Mouse (Mus musculus): ENCODE measurements around the gene Hspa4. TPM values are rescaled to one million over a fixed set of nuclear protein-coding genes. Genes with fewer than 3 reads are reported as not detected.
"Not testable (repeated sequence)": the region's sequence is repeated elsewhere in the genome, so short reads cannot be mapped to it uniquely, and the experiment has no call there.

Hspa4 gene
- 114 and 126 TPM in 2 replicates for total RNA-seq (2014; fragmentation: Nextera tagmentation)
- total RNA-seq (2017) = 598 and 714 TPM in 2 replicates

GRCm38 (mm10) chr11:53300330-53301166, at the start of gene Hspa4:
Gene Hspa4 (minus strand): TSS chr11:53300457.
- ATAC-seq (replicated peaks; ENCODE audit: low FRiP score, low TSS enrichment, poor library complexity, severe bottlenecking) = peak; percentile 96

- ATAC-seq (replicated peaks; ENCODE audit: low FRiP score, low TSS enrichment, poor library complexity, severe bottlenecking) = no peak
Observed at GRCm38 (mm10) chr11:53345738-53346137, 45.5 kb upstream of the Hspa4 start.

- ATAC-seq (replicated peaks; ENCODE audit: low FRiP score, low TSS enrichment, poor library complexity, severe bottlenecking) = peak; percentile 54
Observed at GRCm38 (mm10) chr11:53345328-53345727, 45.1 kb upstream of the Hspa4 start.

GRCm38 (mm10) chr11:53342711-53343110, 42.5 kb upstream of the Hspa4 start:
- no peak for ATAC-seq (replicated peaks; ENCODE audit: low FRiP score, low TSS enrichment, poor library complexity, severe bottlenecking)

- not testable (repeated sequence) for ATAC-seq (replicated peaks; ENCODE audit: low FRiP score, low TSS enrichment, poor library complexity, severe bottlenecking)
Observed at GRCm38 (mm10) chr11:53341019-53341418, 40.8 kb upstream of the Hspa4 start.

GRCm38 (mm10) chr11:53337684-53338083, 37.4 kb upstream of the Hspa4 start:
- ATAC-seq (replicated peaks; ENCODE audit: low FRiP score, low TSS enrichment, poor library complexity, severe bottlenecking) = no peak

GRCm38 (mm10) chr11:53336924-53337323, 36.7 kb upstream of the Hspa4 start:
- ATAC-seq (replicated peaks; ENCODE audit: low FRiP score, low TSS enrichment, poor library complexity, severe bottlenecking) = no peak

GRCm38 (mm10) chr11:53336182-53336571, 35.9 kb upstream of the Hspa4 start:
- no peak for ATAC-seq (replicated peaks; ENCODE audit: low FRiP score, low TSS enrichment, poor library complexity, severe bottlenecking)

- ATAC-seq (replicated peaks; ENCODE audit: low FRiP score, low TSS enrichment, poor library complexity, severe bottlenecking) = peak; percentile 57; the same call in 1 of the 2 replicates
Observed at GRCm38 (mm10) chr11:53335505-53336181, 35.4 kb upstream of the Hspa4 start.

GRCm38 (mm10) chr11:53332076-53332680, 31.9 kb upstream of the Hspa4 start:
- no peak for ATAC-seq (replicated peaks; ENCODE audit: low FRiP score, low TSS enrichment, poor library complexity, severe bottlenecking)

GRCm38 (mm10) chr11:53331121-53331520, 30.9 kb upstream of the Hspa4 start:
- no peak for ATAC-seq (replicated peaks; ENCODE audit: low FRiP score, low TSS enrichment, poor library complexity, severe bottlenecking)

GRCm38 (mm10) chr11:53330325-53330724, 30.1 kb upstream of the Hspa4 start:
- ATAC-seq (replicated peaks; ENCODE audit: low FRiP score, low TSS enrichment, poor library complexity, severe bottlenecking) = no peak

GRCm38 (mm10) chr11:53324512-53324968, 24.3 kb upstream of the Hspa4 start, which contains the start of gene Zcchc10:
Gene Zcchc10 (plus strand): TSS chr11:53324679.
- ATAC-seq (replicated peaks; ENCODE audit: low FRiP score, low TSS enrichment, poor library complexity, severe bottlenecking) = peak; percentile 99

- ATAC-seq (replicated peaks; ENCODE audit: low FRiP score, low TSS enrichment, poor library complexity, severe bottlenecking) = not testable (repeated sequence)
Observed at GRCm38 (mm10) chr11:53319867-53320266, 19.6 kb upstream of the Hspa4 start.

- not testable (repeated sequence) for ATAC-seq (replicated peaks; ENCODE audit: low FRiP score, low TSS enrichment, poor library complexity, severe bottlenecking)
Observed at GRCm38 (mm10) chr11:53318568-53318967, 18.3 kb upstream of the Hspa4 start.

GRCm38 (mm10) chr11:53318041-53318440, 17.8 kb upstream of the Hspa4 start:
- ATAC-seq (replicated peaks; ENCODE audit: low FRiP score, low TSS enrichment, poor library complexity, severe bottlenecking) = no peak

GRCm38 (mm10) chr11:53316996-53317395, 16.7 kb upstream of the Hspa4 start:
- no peak for ATAC-seq (replicated peaks; ENCODE audit: low FRiP score, low TSS enrichment, poor library complexity, severe bottlenecking)

- ATAC-seq (replicated peaks; ENCODE audit: low FRiP score, low TSS enrichment, poor library complexity, severe bottlenecking) = no peak
Observed at GRCm38 (mm10) chr11:53314770-53315173, 14.5 kb upstream of the Hspa4 start.

GRCm38 (mm10) chr11:53312823-53313222, 12.6 kb upstream of the Hspa4 start:
- not testable (repeated sequence) for ATAC-seq (replicated peaks; ENCODE audit: low FRiP score, low TSS enrichment, poor library complexity, severe bottlenecking)

- ATAC-seq (replicated peaks; ENCODE audit: low FRiP score, low TSS enrichment, poor library complexity, severe bottlenecking) = no peak
Observed at GRCm38 (mm10) chr11:53311385-53311784, 11.1 kb upstream of the Hspa4 start.
